Mouse (Mus musculus) right cerebral cortex, postnatal 14 days (tissue): ENCODE data around the gene Slc25a34.

Experiments
- DNase-seq: peaks from one replicate; pipeline ENCODE4 v3.0.0; 2022

Gene Slc25a34

DNA sequence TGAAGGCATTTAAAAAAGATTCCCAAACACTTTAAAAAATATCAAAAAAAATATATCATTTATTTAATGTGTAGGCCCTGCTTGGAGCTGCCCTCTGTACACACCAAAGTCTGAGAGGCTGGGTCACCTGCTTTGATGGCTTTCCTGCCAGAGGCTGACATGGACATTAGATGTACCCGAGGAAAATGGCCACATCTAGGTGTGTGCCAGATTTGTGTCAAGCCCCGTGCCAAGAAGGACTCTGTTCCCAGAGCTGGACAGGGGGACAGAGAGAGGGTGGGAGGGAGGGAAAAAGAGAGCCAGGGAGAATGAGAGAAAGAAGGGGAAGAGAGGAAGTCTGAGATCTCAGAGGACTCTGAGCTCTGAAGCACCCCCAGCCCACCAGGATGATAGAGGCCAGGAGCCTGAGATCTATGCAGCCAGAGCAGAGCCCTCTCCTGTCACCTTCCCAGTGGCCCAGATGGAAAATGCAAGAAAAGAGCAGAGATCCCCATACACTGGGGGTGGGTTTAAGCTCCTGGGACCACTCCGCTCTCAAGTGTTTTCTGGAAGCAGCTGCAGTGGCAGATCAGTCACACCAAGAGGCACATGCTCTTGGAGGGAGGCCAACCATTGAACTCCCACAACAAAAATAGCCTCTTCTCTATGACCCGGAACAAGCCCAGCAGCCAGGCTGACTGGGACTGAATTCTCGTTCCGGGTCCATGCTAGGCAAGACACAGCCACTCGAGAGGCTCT lies 19.7 kb upstream of the Slc25a34 start:
- DNase-seq: no peak

DNA sequence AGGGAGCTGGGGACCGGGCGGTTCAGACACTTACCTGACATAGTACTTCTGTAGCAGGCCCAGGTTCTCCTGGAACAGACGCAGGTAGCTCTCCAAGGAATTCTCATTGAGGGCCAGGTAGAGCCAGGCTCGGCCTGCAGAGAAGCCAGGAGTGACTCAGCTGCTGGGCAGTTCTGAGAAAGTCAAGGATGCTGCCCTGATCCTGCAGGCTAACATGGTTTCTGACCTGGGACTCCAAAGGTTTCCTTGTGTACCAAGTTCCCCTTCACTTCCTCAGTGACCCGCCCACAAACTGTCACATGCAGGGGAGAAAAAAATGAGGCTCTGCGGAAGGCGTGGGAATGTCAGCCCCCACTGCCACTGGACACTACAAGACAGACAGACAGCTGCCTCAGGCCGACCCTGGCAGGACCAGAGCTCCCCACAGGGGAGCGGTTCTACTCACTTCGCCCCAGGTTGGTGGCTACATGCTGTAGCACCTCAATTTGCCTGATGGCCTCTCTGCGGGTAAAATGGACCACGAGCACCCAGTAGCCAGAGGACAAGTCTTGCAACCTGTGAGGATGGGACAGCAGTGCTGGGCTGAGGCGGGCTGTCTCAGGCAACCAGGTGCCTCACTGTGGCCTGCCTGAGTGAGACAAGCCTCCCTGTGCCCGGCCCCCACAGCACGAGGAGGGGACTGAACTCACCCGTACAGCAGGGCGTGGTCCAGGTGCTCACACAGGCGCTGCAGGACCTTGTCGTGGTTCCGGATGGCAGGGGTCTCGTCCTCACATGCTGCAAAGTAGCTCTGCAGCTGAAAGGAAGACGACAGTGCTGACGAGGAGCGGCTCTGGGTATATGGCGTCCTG lies 18.6 kb upstream of the Slc25a34 start:
- DNase-seq: no peak

- DNase-seq: no peak
Observed at GRCm38 (mm10) chr4:141641353-141641771, 17.7 kb upstream of the Slc25a34 start.

DNA sequence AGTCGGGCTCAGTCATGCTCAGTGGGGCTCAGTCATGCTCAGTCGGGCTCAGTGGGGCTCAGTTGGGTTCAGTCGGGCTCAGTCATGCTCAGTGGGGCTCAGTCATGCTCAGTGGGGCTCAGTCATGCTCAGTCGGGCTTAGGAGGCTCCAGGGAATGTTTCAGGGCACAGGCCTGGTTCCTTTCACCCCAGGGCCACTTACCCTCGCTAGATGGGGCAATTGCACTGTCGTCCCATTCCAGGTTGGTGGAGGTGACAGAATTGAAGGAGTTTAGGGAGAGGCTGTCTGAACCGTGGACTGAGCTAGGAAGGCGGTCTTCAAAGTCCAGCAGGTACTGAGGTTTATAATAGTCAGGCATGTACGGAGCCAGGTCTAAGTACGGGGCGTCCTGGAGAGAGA lies 15.9 kb upstream of the Slc25a34 start:
- no peak for DNase-seq

DNA sequence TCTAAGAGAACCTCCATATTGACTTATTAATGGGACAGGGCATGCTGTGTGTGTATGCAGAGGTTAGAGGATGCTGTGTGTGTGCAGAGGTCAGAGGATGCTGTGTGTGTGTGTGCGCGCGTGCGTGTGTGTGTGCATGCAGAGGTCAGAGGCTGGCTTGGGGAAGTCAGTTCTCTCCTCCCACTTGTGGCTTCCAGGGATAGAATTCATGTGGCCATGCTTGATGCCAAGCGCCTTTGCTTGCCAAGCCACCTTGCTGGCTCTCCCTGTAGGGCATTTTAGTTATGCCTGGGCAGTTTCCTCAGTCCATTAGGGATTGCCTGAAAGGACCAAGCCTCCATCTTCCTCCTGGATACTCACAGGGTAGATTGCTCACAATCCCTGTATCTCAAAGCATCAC lies 13.1 kb upstream of the Slc25a34 start:
- no peak for DNase-seq

DNA sequence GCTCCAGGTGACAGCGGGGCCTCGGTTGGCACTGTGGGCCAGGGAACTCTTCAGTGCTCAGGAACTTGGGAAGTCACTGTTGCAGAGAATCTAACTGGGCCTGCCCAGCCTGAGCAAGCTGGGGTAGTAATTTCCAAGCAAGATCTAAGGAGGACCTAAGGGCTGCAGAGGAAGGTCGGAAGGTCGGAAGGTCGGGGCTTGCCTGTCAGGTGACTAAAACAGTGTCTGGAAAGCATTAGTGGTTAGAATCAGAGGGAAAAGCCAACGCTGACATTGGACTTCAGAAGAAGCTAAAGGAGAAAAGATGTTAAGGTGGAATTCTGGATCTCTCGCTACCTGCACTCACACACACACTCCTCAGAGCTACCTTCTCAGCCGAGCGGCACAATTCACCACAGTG lies 12.4 kb upstream of the Slc25a34 start:
- no peak for DNase-seq

GRCm38 (mm10) chr4:141632111-141632873 lies 8.7 kb upstream of the Slc25a34 start:
- DNase-seq: no peak

DNA sequence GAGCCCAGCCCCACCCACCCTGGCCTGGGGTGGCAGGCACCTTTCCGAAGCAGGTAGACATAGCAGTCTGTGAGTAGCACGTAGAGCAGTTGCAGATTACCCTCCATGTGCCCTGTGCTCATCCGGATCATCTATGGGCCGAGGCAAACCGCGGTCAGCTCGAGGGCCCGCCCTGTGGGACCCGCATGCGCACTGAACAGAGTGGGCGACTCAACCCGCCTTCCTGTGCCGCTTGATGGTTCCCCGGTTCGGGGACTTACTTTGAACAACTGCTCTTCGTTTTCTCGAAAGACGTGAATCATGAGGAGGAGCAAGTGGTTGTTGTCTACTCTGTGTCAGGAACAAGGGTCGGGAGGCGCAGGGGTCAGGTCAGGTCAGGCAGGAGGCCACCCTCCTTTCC lies 7.6 kb upstream of the Slc25a34 start:
- DNase-seq: no peak

GRCm38 (mm10) chr4:141630021-141630420 lies 6.4 kb upstream of the Slc25a34 start:
- no peak for DNase-seq

- no peak for DNase-seq
Observed at GRCm38 (mm10) chr4:141628661-141629060, 5.0 kb upstream of the Slc25a34 start.

- no peak for DNase-seq
Observed at GRCm38 (mm10) chr4:141627502-141627901, 3.9 kb upstream of the Slc25a34 start.

DNA sequence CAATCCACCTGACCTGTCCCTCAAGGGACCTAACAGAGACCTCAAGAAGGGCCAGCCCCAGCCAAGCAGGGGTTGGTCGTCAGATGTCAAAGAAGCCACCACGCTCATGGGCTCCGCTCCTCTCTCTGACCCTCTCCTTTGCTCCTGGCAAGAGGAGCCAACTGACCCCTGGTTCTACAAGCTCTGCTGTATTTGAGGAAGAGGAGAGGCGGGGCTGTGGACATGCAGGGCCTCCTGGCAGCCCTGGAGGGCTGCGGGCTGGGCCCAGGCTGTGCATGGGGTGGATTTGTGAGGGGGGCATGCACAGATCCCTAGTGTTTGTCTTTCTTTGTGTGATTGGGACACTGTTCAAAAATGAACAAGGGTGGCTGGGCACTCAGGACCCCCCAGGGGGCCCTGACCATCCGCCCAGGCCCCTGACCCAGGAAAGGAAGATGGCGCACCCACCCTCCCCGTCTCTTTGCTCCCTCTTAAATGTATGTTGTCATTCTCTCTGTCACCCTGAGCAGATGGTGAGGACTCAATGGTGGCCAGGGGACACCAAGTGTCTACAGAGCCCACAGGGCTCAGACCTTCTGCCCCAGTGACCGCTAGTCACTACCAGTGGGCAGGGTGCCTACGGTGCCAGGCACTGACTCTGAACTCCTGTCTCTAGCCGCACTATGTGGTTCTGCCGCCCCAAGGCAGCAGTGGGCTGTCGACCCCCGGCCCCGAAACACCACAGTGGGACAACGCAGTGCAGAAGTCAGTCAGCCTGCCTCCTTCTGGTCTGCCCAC lies 2.3 kb upstream of the Slc25a34 start:
- DNase-seq: no peak

- no peak for DNase-seq
Observed at GRCm38 (mm10) chr4:141624983-141625773, 1.6 kb upstream of the Slc25a34 start.

- DNase-seq: no peak
Observed at GRCm38 (mm10) chr4:141624134-141624533, 513 bp upstream of the Slc25a34 start.

- DNase-seq: no peak
Observed at GRCm38 (mm10) chr4:141623037-141623436, 584 bp downstream of the Slc25a34 start.

DNA sequence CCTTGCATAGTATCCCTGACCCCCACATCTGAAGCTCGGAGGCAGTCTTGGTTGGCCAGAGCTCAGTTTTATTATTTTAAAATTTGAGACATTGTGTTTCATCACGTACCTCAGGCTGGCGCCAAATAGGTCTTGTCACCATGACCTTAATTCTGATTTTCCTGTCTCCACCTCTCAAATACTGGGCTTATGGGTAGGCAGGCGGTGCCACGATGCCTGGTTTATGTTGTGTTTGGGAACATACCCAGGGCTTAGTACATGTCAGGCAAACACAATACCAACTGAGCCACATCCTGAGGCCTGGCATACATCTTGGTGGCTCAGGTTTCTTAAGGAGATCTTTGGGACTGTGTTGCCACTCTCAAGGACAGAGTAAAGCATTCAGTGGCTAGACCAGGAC lies 1.0 kb downstream of the Slc25a34 start:
- DNase-seq: no peak

- DNase-seq: no peak
Observed at GRCm38 (mm10) chr4:141622091-141622490, 1.5 kb downstream of the Slc25a34 start.

- no peak for DNase-seq
Observed at GRCm38 (mm10) chr4:141621297-141621696, 2.3 kb downstream of the Slc25a34 start.

DNA sequence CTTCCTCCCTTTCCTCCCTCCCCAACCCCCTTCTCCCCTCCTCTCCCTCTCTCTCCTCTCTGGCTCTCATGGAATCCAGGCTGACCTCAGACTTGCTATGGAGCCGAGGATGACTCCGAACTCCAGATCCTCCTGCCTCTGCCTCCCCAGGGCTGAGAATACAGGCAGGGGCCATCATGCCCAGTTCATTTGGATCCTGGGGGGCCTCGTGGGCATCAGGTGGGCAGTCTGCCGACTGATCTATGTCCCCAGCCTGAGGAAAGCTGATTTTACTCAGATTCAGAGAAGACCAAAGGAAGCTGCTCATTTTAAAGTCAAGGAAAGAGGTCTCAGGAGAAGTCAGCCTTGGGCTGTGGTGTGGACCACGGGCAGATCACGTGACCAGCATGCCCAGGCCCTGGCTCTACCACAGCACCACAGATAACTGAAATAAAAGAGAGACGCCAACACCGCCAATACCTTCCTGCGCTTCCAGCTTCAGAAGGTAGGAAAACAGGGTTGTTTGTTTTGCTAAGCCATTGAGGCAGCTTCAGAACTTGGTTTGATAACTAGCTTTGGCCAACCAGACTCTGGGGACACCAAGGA lies 4.2 kb downstream of the Slc25a34 start:
- no peak for DNase-seq

GRCm38 (mm10) chr4:141618565-141619243 lies 4.9 kb downstream of the Slc25a34 start, which contains the start of gene Tmem82:
Gene Tmem82, minus strand, starts transcription at chr4:141618633.
- no peak for DNase-seq
